Mouse (Mus musculus): ENCODE data around the gene Pappa.

Pappa gene

DNA sequence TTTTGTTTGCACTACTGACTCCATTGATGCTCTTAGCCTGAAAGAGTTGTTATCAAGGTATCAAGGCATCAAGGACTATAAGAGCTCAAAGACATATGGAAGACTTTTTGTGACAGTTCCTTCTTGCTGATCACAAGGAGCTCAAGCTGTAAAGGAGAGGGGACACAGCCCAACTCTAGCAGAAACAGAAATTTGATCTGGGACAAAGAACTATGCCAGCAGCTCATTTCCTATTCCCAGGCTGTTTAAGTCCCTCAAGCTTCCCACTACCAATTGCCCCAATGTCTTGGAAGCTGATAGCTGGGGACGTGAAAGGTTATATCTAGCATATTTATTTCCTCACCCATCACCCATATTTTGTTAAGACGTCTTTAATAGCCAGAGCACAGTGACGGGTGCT lies 39.7 kb downstream of the Pappa start:
- no peak for DNase-seq (ENCODE audit: extremely low read depth, low read depth, low spot score)

GRCm38 (mm10) chr4:65166288-65166835 lies 42.4 kb downstream of the Pappa start:
- no peak for DNase-seq (ENCODE audit: extremely low read depth, low read depth, low spot score)

- DNase-seq (ENCODE audit: extremely low read depth, low read depth, low spot score), result no peak
Measured at GRCm38 (mm10) chr4:65174505-65174904, 50.5 kb downstream of the Pappa start.

- no peak for DNase-seq (ENCODE audit: extremely low read depth, low read depth, low spot score)
Measured at GRCm38 (mm10) chr4:65178146-65178545, 54.2 kb downstream of the Pappa start.

DNA sequence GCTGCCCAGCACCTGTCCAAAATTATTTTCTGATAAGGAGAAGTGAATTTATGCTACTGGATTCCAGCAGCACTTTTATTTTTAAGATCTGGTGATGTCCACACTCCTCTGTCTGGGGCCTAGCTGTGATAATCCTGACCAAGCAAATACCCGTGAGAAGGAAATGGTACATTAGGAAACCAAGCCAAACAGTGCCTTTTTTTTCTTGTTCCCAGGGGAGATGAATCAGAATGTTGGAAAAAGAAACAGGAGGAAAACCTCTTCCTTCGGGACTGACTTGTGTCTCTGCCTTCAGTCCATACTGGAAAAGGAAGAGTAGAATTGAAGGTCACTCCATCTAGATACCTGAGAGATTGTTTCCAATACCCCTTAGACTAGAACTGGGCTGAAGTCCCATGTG lies 63.3 kb downstream of the Pappa start:
- no peak for DNase-seq (ENCODE audit: extremely low read depth, low read depth, low spot score)

DNA sequence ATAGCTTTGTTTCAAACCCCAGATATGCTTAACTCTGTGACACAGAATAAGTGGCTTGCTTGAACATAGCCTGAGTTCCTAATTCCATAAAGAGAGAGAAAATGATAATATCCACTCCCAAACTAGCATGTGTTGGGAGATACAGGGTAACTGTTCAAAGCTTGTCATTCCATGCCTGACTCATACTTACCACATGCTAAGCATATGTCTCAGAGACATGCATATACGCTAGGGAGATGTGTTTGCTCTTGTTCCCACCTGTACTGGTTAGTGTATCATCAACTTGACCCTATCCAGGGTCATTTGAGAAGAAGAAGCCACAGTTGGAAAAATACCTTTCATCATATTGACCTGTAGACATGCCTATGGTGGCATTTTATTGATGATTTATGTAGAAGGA lies 63.7 kb downstream of the Pappa start:
- no peak for DNase-seq (ENCODE audit: extremely low read depth, low read depth, low spot score)

DNA sequence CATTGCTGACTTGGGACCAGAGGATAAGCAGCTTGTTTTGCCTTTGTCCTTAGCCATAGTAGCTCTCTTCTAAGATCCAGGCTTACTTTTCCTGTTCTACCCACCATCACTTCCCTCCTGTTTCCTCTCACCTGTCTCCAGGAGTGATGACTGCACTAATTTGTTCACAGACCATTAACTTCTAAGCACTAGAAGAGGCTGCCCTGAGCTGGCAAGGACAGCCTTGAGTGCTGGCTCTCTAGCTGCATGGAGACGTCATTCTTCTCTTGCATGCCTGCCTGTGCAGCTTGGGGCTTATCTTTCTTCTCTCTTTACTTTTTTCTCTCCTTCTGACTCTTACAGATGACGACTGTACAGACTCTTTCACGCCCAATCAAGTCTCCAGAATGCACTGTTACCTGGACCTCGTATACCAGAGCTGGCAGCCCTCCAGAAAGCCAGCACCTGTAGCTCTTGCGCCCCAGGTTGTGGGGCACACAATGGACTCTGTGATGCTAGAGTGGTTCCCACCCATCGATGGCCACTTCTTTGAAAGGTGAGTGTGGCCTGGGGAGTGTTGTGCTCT lies 65.0 kb downstream of the Pappa start:
- no peak for DNase-seq (ENCODE audit: extremely low read depth, low read depth, low spot score)

DNA sequence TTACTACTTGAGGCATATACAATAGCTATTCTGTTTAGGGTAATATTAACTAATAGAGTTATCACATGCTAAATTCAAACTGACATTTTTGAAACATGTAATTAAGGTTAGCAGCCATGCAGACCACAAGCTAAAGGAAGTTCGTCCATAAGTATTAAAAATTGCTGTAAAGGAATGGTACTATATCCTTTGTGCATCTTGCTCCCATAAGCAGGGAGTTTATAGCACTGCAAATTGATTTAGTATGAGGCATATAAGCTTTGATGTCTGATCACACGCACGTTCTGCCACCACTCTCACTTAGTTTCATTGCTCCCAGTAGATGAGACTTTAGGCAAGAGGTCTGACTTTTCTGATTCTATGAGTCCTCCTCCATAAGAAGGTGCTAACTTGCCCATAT lies 68.8 kb downstream of the Pappa start:
- DNase-seq (ENCODE audit: extremely low read depth, low read depth, low spot score), result no peak

DNA sequence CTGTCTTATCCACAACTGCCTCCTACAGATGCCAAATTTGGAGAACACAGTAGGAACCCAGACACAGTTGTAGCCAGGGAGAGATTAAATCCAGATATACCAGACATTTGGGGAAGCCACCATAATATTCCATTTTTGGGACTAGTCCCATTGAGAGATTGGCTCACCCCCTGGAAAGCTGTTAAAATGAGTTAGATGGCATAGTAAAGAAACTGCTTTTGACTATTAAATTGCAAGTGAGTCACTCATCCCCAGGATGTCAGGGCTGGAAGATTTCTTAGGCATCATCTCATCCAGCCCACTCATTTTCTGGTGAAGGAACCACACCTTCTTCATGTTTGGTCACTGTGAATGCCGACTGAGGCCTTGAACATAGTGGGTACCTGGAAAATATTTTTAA lies 72.0 kb downstream of the Pappa start:
- no peak for DNase-seq (ENCODE audit: extremely low read depth, low read depth, low spot score)

DNA sequence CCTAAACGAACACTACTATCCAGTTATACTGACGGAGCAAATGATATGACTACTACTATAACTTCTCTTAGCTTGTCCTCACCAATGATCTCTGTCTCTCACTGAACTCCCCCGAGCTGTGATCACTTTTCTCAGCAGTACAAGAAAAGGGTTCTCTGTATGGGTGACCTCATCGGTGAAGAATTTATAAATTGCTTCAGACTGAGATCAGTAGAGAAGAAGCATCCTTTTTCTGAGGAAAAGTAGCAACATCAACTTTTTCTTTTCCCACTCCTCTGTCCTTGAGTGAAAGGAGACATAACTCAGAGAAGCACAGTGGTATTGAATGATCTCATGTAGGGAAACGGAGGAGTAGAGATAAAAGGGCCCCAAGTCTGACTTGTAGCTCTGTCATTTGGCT lies 79.7 kb downstream of the Pappa start:
- DNase-seq (ENCODE audit: extremely low read depth, low read depth, low spot score), result no peak

DNA sequence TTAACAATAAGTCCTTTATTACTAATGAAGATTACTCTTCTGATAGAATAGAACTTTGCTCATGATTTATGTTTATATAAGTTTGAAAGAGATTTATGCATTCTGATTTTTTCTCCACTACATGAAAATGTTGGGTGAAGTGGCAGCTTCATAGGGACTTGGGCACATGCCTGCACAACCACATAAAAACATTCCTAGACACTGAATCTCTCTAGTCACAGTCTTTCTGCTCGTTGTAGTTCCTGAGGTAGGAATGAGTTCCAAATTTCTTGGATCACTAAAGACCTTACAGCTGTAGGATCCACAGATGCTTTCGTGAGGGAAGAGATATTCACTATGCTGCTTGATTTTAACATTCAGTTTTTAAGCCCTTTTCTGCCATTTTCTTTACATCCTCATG lies 81.5 kb downstream of the Pappa start:
- DNase-seq (ENCODE audit: extremely low read depth, low read depth, low spot score), result no peak

DNA sequence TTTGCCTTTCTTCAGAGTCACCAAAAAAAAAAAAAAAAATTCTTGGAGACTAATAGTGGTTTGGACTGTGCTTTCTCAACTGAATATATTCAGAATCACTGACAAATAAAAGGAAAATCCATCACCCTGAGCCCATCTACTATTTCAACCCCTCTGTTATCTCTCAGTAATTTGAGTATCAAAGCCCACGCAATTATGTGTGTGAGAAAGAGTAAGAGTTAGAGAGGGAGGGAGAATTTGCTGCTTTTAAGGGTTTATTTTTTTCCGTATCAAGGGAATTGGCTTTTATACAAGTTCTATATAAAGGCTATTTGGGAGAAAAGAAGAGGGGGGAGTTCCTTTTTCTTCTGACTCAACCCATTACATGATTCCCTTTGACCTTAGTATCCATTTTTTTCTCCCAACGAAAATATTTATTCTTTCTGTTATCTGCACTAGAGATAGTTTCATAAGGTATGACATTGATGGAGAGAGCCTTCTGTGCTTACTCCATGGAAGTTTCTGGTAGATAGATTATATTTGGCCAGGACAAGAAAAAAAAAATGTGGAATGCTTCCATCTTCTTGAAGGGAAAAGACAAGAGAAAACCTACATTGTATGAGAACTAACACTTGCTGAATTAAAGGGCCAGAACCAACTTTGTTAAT lies 85.5 kb downstream of the Pappa start:
- DNase-seq (ENCODE audit: extremely low read depth, low read depth, low spot score), result no peak

DNA sequence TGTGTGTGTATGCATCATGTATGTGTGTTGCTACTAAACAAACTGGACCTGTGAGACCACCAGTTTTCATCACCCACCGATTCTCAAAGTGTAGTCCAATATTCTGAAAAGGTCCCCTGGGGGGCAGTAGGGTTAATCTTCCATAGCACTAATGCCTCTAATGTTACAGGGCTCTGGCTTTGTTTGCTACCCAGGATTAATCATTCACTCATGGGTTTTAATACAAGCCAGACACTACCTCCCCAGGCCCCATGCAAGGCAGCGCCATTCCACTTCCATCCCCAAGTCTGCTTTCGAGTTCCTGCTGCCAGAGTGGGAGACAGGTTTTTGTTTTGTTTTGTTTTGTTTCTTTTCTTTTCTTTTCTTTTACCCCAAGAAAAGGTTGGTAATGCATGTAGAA lies 92.7 kb downstream of the Pappa start:
- DNase-seq (ENCODE audit: extremely low read depth, low read depth, low spot score), result no peak

DNA sequence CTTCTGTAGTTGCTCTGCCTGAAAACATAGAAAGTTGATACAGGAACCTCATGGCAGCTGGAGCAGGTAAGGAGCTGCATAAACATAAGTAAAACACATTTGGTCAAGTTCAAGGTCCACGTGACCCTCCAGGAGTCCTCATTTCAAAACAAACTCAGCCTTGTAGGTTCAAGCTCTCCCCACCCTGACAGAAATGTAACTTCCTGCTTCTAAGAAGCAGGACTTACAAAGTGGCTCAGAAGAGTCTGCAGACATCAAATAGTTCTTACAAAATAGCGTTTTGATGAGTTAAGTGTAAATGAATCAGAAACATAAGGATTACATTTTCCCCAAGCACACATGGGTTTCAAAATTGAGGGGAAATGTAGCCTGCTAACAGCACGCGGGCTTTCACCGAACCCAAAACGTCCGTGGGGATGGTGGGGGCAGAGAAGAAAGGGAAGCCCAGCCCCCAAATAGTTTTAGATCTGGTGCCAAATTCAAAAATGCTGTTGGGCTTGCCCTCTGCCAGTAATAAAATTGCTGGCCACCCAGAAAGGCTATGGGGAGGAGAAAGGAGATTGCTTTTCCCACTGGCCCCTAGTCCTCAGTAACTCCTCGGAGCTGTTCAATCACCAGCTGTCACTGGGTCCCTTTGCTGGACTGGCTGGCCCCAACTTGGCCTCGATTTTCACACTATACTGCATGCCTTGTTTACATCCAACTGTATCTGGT lies 93.8 kb downstream of the Pappa start:
- no peak for DNase-seq (ENCODE audit: extremely low read depth, low read depth, low spot score)

DNA sequence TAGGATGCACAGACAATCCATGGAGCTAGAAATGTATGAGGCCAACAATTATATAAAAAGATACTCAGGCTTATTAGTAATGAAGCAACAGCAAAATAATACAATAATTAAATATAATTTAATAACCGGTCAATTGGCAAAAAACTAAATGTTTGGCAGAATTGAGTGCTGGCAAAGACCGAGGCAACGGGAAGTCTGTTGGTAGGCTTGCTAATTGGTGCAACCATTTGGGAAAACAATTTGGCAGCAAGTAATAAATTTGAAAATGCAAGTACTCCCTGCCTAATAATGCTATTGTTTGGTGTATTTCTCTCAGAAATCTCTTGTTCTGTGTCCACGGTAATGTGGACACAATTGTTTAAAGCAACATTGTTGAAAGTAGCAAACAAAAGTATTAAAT lies 99.9 kb downstream of the Pappa start:
- no peak for DNase-seq (ENCODE audit: extremely low read depth, low read depth, low spot score)

GRCm38 (mm10) chr4:65238540-65238998 lies 114.6 kb downstream of the Pappa start:
- no peak for DNase-seq (ENCODE audit: extremely low read depth, low read depth, low spot score)

GRCm38 (mm10) chr4:65242434-65242931 lies 118.5 kb downstream of the Pappa start:
- DNase-seq (ENCODE audit: extremely low read depth, low read depth, low spot score), result no peak

GRCm38 (mm10) chr4:65243245-65243644 lies 119.3 kb downstream of the Pappa start:
- no peak for DNase-seq (ENCODE audit: extremely low read depth, low read depth, low spot score)

DNA sequence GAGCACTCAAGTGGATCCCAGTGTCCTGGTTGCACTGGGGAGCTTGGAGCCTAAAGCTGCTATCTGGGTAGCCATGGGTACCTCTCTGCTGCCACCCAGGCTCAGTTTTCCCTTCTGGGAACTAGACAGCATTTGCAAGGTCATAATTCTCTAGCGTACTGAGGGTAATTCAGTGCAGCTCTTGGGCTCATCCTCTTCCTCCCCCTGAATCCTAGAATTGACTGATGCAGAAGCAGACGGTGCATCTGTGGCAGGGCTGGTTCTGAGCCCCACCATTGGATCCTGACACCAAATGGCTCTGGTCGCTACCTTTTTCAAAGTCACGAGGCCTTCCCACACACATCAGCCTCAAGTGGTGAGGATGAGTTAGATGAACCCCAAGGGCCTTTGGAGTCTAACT lies 121.0 kb downstream of the Pappa start:
- no peak for DNase-seq (ENCODE audit: extremely low read depth, low read depth, low spot score)

GRCm38 (mm10) chr4:65245440-65245839 lies 121.5 kb downstream of the Pappa start:
- DNase-seq (ENCODE audit: extremely low read depth, low read depth, low spot score), result no peak

DNA sequence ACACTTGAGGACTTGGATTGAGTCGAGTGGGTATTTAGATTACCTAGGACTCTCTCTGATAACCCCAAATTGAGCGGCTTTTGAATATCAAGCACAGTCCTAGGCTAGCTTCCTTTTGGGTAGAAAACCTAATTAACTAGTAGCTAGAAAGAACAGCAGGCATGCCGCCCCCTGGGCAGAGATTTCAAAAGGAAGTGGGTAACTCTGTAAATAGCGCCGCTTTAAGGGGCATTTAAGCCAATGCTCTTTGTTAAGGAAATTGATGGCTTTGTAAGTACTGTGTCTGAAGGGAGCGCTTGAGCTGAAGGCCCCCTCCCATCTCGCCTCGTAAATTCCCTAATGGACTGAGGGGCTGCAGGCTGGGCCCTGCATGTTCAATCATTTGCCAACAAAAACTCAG lies 128.2 kb downstream of the Pappa start:
- no peak for DNase-seq (ENCODE audit: extremely low read depth, low read depth, low spot score)

GRCm38 (mm10) chr4:65254073-65254472 lies 130.1 kb downstream of the Pappa start:
- DNase-seq (ENCODE audit: extremely low read depth, low read depth, low spot score), result no peak

Data from fat pad, adult 2 months (tissue).